Mouse (Mus musculus) right cerebral cortex, adult 18-20 months (tissue): Measurements from ENCODE around the gene Hapln1.
A peak's percentile ranks its signal among the peaks of the same experiment; 100 is the strongest.

ENCODE experiments used
- DNase-seq: peaks from one replicate; pipeline ENCODE4 v3.0.0; 2022; ENCODE audit warnings: mixed read lengths

The Hapln1 gene

GRCm38 (mm10) chr13:89539205-89539886, at the start of gene Hapln1:
Gene Hapln1 (plus strand): TSS chr13:89539796.
- peak; percentile 50 for DNase-seq

- no peak for DNase-seq
Measured at GRCm38 (mm10) chr13:89493169-89493568, 46.4 kb upstream of the Hapln1 start.

- no peak for DNase-seq
Measured at GRCm38 (mm10) chr13:89493678-89494077, 45.9 kb upstream of the Hapln1 start.

GRCm38 (mm10) chr13:89496569-89496968, 43.0 kb upstream of the Hapln1 start:
- no peak for DNase-seq

DNA sequence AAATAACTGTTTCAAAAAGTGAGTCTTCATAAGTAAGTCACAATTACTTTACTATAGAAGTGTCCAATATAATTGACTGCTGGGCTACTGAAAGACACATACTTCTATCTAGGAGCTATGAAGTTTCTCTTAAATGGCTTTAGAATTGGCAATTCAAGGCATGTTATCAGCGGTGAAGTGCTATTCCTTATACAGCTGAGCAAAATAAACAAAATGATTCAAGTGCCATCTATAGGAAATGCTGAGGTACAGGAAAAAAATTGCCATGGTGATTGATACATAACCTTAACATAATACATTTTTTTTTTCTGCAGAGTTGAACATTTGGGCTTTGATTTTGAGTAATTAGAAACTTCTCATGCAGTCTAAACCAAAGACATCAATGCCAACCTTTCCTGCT, 40.2 kb upstream of the Hapln1 start:
- DNase-seq: no peak

- no peak for DNase-seq
Measured at GRCm38 (mm10) chr13:89521507-89521908, 18.1 kb upstream of the Hapln1 start.

- DNase-seq: no peak
Measured at GRCm38 (mm10) chr13:89528716-89529115, 10.9 kb upstream of the Hapln1 start.

DNA sequence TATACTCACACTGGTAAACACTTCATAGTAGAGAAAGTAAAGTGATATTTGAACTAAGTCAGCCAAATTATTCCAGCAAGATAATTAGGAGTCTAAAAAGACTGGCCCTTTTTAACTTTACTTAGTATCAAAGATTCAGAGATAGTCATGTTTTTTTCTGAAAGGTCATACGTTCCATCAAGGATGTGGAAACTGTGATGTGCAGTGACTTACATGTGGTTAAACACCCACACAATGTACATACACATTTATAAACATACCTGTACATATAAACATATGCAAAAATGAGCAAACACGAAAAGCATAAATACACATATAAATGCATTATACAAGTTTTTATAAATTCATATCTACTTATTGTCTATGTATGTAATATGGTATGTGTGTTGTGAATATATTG, 9.2 kb upstream of the Hapln1 start:
- no peak for DNase-seq

- no peak for DNase-seq
Measured at GRCm38 (mm10) chr13:89539887-89540264, 280 bp downstream of the Hapln1 start.

- no peak for DNase-seq
Measured at GRCm38 (mm10) chr13:89540301-89540982, 846 bp downstream of the Hapln1 start.

GRCm38 (mm10) chr13:89543003-89543402, 3.4 kb downstream of the Hapln1 start:
- DNase-seq: peak; percentile 39

- no peak for DNase-seq
Measured at GRCm38 (mm10) chr13:89548203-89548740, 8.7 kb downstream of the Hapln1 start.

- no peak for DNase-seq
Measured at GRCm38 (mm10) chr13:89549507-89549906, 9.9 kb downstream of the Hapln1 start.

DNA sequence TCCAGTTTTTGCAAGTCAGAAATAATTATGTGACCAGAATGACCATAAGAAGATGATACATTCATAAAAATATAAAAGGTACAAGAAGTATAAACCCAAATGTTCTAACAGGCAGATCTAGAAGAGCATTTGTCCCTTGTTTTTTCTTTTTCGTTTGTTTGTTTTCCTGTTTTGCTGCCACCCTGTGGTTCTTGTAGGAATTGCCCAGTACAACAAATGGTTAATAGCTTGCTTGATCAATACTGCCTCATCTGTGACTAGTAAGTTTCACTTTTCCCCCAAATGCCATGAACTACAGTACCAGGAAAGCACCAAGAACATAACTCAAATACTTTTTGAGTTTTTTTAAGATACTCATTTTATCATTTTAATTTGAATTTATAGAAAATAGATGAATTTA, 11.9 kb downstream of the Hapln1 start:
- DNase-seq: no peak

DNA sequence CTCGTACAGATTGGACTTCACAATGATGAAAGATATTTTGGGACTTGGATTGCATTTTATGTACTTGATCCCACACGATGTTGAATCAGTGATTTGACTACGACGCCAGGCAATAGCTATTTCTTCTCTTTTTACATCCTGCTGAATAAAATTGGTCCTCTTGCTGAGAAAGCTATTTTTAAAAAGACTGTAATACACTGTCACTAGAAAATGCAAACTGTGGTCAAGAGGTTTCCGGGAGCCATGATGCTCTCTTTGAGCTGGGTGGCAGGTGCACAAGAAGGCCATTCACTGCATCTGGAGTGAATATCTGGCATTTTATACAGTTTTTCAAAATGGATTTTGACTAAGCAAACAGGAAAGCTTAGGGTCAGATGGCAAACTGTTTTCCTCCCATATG, 24.9 kb downstream of the Hapln1 start:
- no peak for DNase-seq

- DNase-seq: no peak
Measured at GRCm38 (mm10) chr13:89566300-89566699, 26.7 kb downstream of the Hapln1 start.

- DNase-seq: no peak
Measured at GRCm38 (mm10) chr13:89579115-89579514, 39.5 kb downstream of the Hapln1 start.

DNA sequence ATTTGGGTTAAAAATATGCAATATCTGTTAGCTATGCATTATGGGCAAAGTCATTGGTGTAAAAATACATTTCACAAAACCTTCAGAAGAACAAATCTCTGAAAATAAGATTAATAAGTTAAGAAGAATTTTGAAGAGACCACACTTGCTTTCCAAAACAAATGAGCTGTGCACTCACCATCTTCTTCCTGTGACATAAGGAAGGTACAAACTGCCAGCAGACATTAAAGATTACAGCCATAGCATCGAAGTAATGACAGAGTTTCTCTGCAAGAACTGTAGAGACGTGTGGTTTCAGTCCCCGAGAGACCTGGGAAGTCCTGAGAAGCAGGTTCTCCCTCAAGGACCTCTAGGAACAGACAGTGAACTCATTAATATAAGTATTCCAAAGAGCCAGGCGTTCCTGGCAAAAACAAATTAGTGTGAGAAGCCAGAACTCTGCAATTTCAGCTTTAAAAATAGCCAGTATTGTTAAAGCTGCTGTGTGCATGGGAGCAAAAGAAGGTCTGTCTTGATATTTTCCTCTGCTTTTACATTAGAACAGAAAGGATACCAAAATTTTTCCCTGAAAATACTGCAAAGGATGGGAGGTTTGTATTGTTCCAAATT, 43.6 kb downstream of the Hapln1 start:
- DNase-seq: no peak

DNA sequence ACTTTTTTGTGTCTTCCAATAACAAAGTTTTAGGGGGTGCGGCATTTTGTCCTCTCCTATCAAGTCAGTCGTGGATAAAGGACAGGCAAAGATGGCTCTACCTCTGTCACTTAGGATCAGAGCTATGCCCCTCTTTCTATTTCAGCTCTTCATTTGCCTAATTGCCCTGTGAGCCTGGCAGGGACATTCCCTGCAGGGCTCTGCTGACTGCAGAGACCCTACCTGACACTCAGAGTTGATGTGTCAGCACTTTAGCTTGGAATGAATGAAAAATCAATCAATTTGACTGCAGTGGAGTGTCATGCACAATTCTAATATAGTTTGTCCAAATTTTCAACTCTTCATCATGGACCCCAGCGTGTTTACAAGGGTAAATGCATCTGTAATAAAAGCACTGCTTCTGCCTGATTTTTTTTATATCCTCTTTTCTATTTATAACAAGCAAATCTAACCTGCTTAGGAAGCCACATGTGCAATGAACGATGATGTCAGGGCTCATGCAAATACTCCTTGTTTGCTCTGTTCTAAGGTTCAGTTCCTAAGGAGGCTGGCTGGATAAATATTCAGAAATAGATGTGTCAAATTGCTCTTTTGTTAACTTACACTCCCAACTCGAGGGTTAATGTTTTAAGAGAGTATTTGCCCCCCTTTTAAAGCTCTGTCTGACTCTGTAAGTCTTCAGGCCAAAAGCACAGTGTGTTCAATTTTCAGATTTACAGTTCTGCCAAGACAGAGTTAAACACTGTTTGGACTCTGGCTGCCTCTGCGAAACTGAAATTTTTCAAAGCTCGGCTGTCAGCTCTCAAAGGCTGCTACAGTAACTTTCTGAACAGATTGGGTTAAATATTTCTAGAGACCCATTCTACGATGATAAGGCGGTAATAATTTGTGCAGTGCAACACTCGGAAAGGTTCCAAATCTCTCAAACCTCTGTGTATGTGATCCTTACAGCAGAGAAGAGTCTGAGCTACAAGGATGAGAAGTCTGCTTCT, 44.4 kb downstream of the Hapln1 start:
- no peak for DNase-seq

DNA sequence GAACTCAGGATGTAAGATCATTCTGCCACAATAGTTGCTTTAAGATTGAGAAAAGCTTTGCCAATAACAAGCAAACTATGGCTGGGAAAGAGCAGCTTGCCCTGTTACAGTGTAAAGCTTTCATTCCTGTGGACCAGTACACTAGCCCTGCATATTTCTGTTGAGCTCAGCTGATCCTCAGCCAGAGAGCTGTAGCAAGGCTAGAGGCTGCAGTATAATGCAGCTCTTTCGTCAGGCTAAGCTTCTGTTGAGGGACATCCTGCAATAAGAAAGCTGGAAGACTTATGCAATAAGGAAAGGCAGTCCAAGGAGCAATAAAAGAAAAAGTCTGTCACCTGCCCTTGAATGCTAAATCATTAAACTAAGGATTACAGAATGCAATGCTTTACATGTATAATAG, 45.5 kb downstream of the Hapln1 start:
- DNase-seq: no peak

DNA sequence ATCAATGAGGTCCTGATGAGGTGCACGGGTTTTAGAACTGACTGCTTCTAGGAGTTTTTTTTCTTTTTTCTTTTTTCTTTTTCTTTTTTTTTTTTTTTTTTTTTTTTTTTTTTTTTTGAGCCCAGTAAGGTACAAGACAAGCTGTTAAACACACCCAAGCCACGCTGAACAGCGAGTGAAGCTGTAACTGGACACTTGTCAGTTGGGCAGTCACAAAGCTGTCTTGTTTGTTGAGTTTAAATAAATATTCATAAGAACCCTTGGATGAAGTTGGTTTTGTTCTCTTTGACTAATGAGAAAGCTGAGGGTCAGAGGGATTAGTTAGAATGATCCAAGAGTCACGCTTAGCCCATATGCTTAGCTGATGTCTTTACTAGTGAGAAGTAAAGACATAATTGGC, 55.5 kb downstream of the Hapln1 start:
- DNase-seq: no peak

- DNase-seq: no peak
Measured at GRCm38 (mm10) chr13:89597354-89597753, 57.8 kb downstream of the Hapln1 start.

- no peak for DNase-seq
Measured at GRCm38 (mm10) chr13:89600466-89600865, 60.9 kb downstream of the Hapln1 start.
